Mouse (Mus musculus) cerebellum, adult (tissue): ENCODE data around the gene Dnajc25.

Experiments
- ATAC-seq: cut with Nextera tagmentation; 2 replicates; pipeline ENCODE4 v1.9.2; 2017; ENCODE audit warnings: mild to moderate bottlenecking, moderate library complexity, mixed read lengths; ENCODE audit not compliant: insufficient number of reproducible peaks, low FRiP score, low TSS enrichment

Gene Dnajc25

DNA sequence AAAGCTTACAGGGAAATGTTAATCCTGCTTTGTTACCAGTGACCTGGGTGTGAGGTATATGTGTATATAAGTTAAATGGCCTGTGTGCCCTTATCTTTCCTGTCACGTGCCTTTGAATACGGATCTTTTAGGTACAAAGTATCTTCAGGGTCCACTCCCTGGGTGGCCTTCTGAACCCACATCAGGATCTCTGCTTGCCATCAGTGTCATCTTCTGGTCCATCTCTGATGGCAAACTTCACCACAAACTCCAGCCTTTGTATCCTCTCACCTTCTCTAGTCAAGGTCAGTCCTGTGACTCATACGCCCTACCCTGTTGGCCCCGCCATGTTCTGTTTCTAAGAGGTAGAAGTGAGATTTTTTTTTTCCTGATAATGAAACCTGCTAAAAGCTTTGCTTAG, at the start of gene Dnajc25:
TSS of gene Dnajc25 (plus strand) at position 301 of the 400 bp plus-strand sequence.
- no peak for ATAC-seq

- ATAC-seq = no peak
Measured at GRCm38 (mm10) chr4:58948391-58948790, 46.5 kb upstream of the Dnajc25 start.

DNA sequence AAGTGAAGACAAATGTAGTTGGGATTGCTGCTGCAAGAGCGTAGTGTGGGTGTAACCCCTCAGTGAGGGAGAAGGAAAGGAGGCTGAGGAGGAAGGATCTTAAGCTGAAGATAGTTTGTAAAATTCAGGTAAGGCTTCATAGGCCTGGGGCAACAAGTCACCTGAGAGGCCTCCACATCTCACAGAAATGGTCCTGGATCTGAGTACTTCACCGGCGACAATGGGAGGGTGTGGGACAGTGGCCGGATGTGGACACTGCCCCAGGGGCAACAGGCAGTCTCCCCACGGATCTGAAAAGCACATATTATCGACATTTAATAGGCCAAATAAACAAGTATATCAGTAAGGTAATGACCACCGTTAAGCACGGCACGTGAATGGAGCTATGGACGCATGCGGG, 42.2 kb upstream of the Dnajc25 start:
- ATAC-seq = no peak

- ATAC-seq = no peak
Measured at GRCm38 (mm10) chr4:58961719-58962118, 33.1 kb upstream of the Dnajc25 start.

DNA sequence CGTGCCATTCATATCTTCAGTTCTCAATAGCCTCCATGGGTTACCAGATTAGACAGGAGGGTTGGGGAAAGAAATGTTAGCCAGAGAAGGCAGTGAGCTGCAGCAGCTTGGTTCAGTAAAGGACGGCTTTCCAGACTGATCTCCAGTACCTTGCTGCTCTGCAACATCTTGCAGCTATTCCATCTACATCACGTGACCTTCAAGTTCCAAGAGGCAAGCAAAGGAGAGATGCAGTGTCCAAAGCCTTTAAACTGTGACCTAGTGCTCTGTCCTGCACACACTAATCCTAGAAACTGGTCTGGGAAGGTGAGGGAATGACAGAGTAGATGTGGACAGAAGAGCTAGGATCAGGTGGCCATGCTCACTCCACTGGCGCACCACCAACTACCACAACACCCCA, 31.6 kb upstream of the Dnajc25 start:
- ATAC-seq = no peak

DNA sequence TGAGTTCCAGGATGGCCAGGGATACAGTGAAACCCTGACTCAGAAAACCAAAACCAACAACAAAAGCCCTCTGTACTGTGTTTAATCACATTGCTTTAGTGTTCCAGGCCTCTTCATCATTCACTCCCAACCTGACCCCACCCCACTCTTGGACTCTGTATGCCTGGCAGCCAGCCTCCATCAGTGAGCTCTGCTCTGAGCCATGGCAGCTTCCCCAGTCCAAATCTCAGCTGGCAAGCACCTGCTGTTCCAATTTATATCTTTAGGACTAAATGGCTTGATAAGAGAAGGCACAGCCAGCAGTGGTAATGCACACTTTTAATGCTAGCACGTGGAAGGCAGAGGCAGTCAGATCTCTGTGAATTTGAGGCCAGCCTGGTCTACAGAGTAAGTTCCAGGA, 29.7 kb upstream of the Dnajc25 start:
- no peak for ATAC-seq

GRCm38 (mm10) chr4:58970678-58971077, 24.2 kb upstream of the Dnajc25 start:
- no peak for ATAC-seq

GRCm38 (mm10) chr4:58975711-58976110, 19.2 kb upstream of the Dnajc25 start:
- no peak for ATAC-seq

DNA sequence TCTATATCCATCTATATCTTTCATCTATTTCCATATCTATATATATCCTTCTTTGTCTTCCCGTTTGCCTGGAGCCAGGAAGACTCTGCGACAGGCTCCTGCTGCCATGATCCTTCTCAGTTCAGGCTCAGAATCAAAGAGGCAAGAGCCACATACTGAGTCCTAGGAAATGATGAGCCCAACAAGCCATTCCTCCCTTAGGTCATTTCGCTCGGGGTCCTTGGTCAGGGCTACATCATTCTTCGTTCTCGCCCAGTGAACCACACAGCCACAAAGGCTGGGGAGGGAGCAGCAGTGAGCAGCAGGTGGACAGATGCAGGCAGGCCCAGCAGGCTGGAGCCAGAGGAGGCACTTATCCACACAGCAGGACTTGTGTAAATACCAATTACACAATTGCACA, 13.4 kb upstream of the Dnajc25 start:
- ATAC-seq = no peak

- ATAC-seq = no peak
Measured at GRCm38 (mm10) chr4:58982806-58983205, 12.1 kb upstream of the Dnajc25 start.

DNA sequence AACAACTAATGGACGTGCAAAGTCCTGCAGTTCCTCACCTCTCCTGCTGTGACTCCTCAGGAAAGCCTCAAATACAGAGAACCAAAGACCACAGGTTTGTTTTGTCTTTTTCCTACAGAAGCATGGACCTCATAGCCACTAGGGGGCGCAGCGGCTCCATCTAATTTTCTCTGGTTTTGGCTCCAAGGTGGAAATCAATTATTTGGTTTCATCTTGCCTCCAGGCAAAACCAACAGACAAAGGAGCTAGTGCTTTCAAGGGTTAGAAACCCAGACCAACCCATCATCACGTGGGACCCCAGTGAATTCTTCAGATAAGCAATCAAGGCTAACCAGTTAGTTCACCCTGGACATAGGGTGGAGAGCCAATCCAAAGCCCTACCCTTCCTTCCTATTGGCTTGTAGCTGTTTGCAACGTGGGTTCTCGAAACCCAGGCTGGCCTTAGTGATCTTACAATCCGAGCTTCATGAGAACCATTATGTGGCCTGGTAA, 9.7 kb upstream of the Dnajc25 start:
- ATAC-seq = no peak; the same call in 1 of the 2 replicates

DNA sequence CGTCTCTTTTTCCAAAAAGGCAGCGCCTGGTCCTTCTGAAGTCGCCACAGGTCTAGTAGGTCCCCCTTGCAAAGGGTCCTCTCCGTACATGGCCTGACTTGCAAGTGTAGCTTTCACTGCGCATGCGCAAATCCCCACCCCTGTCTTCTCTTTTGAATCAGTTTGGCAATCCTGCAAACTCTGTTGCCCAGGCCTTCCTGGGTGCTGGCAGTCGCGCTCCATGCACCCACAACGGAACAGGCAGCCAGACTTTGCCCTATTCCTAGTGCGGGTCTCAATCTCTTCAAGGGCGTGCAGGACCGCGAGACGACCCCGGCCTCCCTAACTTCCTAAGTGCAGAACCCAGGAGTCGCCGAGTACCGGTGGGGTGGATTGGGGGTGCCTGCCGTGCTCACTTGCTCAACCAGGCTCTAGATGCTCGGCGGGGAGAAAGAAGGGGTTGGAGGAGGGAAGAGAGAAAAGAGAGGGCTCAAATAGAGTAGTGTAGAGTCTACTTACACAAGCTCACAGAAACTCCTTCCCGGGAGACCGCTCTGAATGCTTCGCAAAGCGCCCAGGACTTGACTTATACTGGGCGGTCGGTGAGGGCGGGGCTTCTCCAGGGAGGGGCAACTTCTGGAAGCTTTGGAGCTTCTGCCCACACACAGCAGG, 8.2 kb upstream of the Dnajc25 start, which contains the start of gene Ptgr1:
TSS of gene Ptgr1 (minus strand) at position 580 of the 651 bp plus-strand sequence.
- no peak for ATAC-seq

DNA sequence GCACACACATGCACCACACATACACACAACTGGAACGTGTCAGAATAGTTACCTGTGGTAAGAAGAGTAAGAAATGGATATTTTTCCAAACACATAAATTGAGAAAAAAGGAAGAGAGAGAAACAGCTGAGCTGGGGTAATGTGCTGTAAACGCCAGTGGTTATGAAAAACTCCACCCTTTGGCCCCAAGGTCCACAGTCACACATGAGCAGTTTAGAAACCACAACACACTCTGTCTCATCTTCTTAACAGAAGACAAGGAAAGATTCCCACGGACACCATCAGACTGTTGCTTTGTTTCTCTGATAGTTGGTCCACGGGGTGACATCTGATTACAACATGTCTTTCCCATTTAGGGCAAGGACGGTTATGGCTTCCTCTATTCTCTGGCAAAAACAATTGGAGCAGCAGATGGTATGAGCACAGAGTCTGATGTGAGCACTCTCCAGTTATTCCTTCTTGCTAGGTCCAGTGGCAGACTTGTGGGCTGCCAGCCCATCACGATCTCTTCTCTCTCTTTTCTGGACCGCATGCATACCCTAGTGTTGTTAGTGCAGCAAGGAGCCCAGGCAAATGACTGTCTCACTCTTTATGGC, 5.5 kb upstream of the Dnajc25 start:
- ATAC-seq = peak; percentile 56; the same call in 1 of the 2 replicates

DNA sequence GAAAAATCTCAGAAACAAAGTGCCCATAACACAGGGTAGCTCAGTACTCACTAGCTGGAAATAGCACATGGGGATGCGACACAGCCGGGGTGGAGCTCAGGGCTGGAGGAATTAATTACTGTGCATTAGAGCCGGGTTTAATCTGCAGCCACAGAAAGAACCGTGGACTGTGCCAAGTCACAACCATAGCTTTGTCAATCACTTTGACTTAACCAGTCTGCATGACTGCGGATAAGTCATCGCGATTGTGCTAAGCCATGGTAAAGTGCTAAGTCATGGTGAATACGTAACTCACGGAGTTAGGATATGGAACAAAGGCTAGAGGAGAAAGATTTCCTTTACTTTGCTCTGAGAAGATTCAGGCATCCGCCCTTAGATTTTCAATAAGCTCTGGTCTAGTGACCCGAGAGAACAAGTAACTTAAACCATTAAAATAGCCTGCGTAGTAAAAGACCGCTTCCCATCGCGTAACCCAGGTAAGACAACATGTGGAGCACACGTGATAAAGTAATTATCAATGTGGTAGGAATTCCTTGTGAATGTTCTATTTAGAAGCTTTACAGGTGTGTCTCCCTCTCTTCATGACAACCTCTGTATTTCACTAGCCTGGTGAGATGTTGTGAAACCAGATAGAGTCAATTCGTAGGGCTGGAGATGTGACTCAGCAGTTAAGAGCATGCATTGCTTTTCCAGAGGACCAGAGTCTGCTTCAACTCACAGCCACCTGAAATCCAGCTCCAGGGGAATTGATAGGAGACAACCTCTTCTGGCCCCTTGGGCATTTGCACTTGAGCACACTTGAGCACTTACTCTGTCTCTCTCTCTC, 4.0 kb upstream of the Dnajc25 start:
- ATAC-seq = no peak

- no peak for ATAC-seq
Measured at GRCm38 (mm10) chr4:58992195-58992594, 2.7 kb upstream of the Dnajc25 start.

DNA sequence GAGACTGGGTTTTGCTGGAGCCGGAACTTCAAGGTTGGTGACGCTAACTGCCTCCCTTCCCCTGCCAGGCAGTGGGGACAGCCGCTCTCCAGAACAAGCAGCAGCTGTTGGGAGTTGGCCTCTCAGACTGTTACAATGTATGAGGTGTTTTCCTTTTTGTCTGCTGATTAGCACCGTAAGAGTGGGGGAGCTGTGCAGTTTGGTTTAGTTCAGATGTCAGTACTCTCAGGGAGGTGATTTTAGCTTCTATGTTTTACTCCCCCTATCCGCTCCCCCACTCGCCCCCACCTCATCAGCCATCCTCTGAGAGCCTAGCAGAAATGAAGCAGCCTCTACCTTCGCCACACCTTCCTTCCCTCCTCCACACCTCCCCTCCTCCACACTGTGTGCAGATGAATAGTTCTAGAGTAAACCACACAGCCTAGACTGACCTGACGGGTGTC, 410 bp downstream of the Dnajc25 start:
- ATAC-seq = no peak

DNA sequence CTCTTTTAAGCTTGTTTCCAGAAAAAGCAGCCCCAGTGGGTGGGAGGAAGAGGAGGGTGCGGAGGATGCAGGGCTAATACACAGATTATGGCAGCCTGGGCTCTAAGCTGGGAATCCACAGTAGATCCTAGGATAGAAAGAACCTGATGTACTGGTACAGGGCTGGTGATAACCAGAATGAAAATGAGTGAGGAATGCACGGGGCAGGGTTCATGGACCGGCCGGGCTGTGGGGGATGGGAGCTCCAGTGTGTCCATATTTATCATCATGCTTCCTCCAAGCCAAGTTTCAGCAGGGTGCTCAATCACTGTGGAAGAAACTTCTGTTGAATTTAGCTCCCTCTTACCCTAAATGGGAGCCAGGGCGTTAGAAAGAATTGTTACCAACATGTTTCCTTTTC, 2.2 kb downstream of the Dnajc25 start:
- ATAC-seq = no peak

GRCm38 (mm10) chr4:58998688-58999087, 3.8 kb downstream of the Dnajc25 start:
- no peak for ATAC-seq

DNA sequence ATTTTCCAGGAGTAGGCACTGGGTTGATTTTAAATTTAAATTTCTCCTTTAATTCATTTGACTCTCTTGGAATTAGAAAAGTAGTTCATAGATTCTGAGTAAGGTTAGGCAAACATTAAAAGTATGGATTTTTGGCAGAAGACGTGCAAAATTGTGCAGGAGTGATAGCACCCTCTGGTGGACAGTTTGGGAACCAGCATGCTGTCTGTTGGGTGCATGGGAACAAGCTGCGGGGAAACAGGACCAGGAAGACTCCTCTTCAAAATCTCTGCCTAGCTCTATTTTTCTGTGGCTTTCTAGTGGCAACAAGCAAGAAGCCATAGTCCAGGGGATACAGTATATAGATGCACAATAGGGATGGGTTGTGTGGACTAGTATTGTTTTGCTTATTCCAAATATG, 4.8 kb downstream of the Dnajc25 start:
- ATAC-seq = no peak

DNA sequence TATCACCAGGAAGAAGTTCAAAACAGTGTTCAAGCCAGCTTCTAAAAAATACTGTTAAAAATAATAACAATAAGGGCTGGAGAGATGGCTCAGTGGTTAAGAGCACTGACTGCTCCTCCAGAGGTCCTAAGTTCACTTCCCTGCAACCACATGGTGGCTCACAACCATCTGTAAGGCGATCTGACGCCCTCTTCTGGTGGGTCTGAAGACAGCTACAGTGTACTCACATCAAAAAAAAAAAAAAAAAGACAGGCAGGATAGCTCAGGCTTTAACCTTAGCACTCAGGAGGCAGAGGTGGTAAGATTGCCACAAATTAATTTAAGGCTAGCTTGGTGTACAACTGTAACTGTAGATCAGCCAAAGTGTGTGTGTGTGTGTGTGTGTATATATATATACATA, 5.8 kb downstream of the Dnajc25 start:
- no peak for ATAC-seq
